Mouse (Mus musculus): ENCODE measurements at regions not wholly inside any gene's neighbourhood (a gene's known extent, or its start where the extent isn't known, plus 50 kb on each side); places are given as distances from the start of the nearest gene placed in this dataset.

- TF ChIP-seq CTCF (IDR thresholded peaks at IDR 0.05; ENCODE audit: low read depth, low read length) (no peak), TAL1 (conservative IDR thresholded peaks at IDR 0.05; ENCODE audit: low read depth, low read length) (no peak), GATA1 (IDR thresholded peaks at IDR 0.05; ENCODE audit: borderline replicate concordance, low read length) (no peak), POLR2AphosphoS5 (IDR thresholded peaks at IDR 0.05; ENCODE audit: insufficient replicate concordance, low read depth, low read length) (no peak)
Measured at GRCm38 (mm10) chr11:113145721-113146120, 363.7 kb downstream of the Sox9 start.

Data from G1E (cell line).